Mouse (Mus musculus): ENCODE data around the gene Abhd4. TPM values are rescaled to one million over a fixed set of nuclear protein-coding genes. Genes with fewer than 3 reads are reported as not detected.

Abhd4 gene
- polyA plus RNA-seq, 1 experiment from 2014 or later, result 81.2 TPM

DNA sequence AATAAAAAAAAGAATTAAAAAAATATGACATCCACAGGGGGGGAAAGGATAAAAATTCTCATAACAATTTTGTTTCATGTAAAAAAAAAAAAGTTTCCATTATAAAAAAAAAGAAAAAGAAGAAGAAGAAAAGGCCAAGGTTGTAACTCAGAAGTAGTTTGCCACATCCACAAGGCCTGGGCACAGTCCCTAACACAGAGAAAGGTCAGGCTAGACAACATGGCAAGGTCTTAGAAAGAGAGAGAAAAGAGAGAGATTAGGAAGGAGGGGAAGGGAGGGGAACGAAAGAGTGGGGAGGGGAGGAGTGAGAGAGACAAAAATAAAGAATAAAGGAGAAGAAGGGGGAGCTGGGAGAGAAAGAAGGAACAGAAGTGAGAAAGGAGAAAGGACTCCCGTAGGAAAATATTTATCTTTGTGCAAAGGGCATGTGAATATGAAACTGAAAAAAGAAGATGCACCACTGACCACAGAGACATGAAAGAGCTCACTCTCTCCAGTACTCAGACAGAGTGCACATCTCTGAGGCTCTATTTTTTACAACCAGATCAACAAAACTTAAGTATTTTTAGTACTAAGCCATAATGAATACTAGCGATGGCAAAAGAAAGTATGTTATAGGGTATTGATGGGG is 18.1 kb downstream of the Abhd4 start:
- Histone ChIP-seq H3K27ac (ENCODE audit: low read length) (no peak overlapping the region), H3K36me3 (ENCODE audit: insufficient read depth, low read length) (peaks cover 11% of the 10 kb centered on the region; the same call in 1 of the 2 replicates), H3K4me3 (ENCODE audit: low read depth, low read length) (no peak overlapping the region), H3K4me2 (replicated peaks; ENCODE audit: low read depth, low read length) (no peak overlapping the region), H3K9me3 (ENCODE audit: low read length) (no peaks in the 10 kb centered on the region), H3K9ac (replicated peaks; ENCODE audit: low read depth) (no peak overlapping the region), H3K27me3 (replicated peaks; ENCODE audit: insufficient read depth, low read length) (no peaks in the 10 kb centered on the region), H3K4me1 (ENCODE audit: insufficient read depth, low read depth, low read length) (no peaks in the 10 kb centered on the region)
- no peak for DNase-seq (ENCODE audit: low spot score)
- whole genome bisulfite sequencing, result 69% methylated on average over 3 of the region's 3 CpGs
- no peak for ATAC-seq
- TF ChIP-seq EP300 (IDR thresholded peaks at IDR 0.05), result no peak
- no peak for TF ChIP-seq CTCF (IDR thresholded peaks at IDR 0.05)

DNA sequence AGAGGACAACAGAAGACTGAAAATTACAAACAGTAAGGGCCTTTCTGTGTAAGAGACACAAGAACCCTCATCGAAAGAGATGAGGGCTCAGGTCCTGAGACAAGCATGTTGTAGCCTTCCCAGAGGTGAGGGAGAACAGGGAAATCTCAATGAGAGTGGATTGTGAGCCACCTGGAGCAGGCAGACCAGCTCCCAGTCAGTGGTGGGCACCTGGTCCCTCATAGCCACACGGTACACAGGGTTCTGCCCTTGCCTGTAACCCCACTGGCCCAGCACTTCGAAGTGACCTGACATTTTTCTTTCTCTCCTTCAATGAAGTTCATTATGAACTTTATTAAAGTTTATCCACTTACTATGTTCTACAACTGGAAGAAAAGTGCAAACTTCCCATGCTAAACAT is 18.7 kb downstream of the Abhd4 start:
- H3K9me3 ChIP-seq (ENCODE audit: low read length), result no peaks in the 10 kb centered on the region
- DNase-seq (ENCODE audit: low spot score), result no peak
- no peak overlapping the region for H3K27ac ChIP-seq (ENCODE audit: low read length)
- no peaks in the 10 kb centered on the region for H3K27me3 ChIP-seq (replicated peaks; ENCODE audit: insufficient read depth, low read length)
- peaks cover 9% of the 10 kb centered on the region; the same call in 1 of the 2 replicates for H3K36me3 ChIP-seq (ENCODE audit: insufficient read depth, low read length)
- H3K9ac ChIP-seq (replicated peaks; ENCODE audit: low read depth), result no peak overlapping the region
- H3K4me3 ChIP-seq (ENCODE audit: low read depth, low read length), result no peak overlapping the region
- WGBS, result 85% methylated on average over 3 of the region's 3 CpGs
- no peak for TF ChIP-seq EP300 (IDR thresholded peaks at IDR 0.05)
- no peak for TF ChIP-seq CTCF (IDR thresholded peaks at IDR 0.05)
- no peaks in the 10 kb centered on the region for H3K4me1 ChIP-seq (ENCODE audit: insufficient read depth, low read depth, low read length)
- ATAC-seq, result no peak
- H3K4me2 ChIP-seq (replicated peaks; ENCODE audit: low read depth, low read length), result no peak overlapping the region

DNA sequence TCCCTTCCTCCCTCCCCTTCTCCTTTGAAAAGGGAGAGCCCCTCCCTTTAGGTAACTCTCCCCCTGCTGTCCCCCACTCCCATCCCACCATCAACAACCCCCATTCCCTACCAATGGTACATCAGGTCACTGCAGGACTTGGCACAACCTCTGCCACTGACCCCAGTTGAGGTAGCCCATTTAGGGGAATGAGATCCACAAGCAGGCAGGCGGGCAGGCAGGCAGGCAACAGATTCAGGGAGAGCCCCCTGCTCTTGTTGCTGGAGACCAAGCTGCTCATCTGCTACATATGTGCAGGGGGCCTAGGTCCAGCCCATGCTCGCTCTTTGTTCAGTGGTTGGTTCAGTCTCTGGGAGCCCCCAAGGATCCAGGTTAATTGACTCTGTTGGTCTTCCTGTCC is 22.5 kb downstream of the Abhd4 start:
- 69% methylated on average over 2 of the region's 2 CpGs for WGBS
- no peak for DNase-seq (ENCODE audit: low spot score)
- Histone ChIP-seq H3K4me2 (replicated peaks; ENCODE audit: low read depth, low read length) (no peak overlapping the region), H3K27me3 (replicated peaks; ENCODE audit: insufficient read depth, low read length) (no peaks in the 10 kb centered on the region), H3K4me1 (ENCODE audit: insufficient read depth, low read depth, low read length) (no peaks in the 10 kb centered on the region), H3K36me3 (ENCODE audit: insufficient read depth, low read length) (no peaks in the 10 kb centered on the region), H3K27ac (ENCODE audit: low read length) (no peak overlapping the region), H3K9ac (replicated peaks; ENCODE audit: low read depth) (no peak overlapping the region), H3K9me3 (ENCODE audit: low read length) (no peaks in the 10 kb centered on the region), H3K4me3 (ENCODE audit: low read depth, low read length) (no peak overlapping the region)
- no peak for ATAC-seq
- no peak for TF ChIP-seq EP300 (IDR thresholded peaks at IDR 0.05)
- no peak for TF ChIP-seq CTCF (IDR thresholded peaks at IDR 0.05)

DNA sequence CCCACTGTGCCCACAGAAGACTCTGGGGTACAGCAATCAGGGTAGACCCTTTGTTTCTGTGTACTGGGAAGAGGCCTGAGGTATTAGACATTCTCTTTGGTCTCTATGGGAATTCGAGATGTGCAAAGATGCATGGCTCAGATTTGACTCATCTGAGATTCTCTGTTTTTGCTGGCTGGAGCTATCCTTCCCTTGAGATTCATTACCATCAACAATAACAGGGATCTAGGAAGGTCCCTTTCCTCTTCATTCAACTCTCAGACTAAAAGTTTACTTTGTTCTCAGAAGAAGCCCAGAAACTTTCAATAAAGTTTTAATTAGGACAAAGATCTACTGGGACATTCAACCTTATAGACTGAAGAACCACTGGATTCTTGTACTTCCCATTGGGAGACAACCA is 30.9 kb downstream of the Abhd4 start, which contains the start of gene Olfr49:
Olfr49 (minus strand) TSS at position 101 of the 400 bp plus-strand sequence.
- WGBS, result 70% methylated on average over 1 of the region's 1 CpGs
- ATAC-seq (no peak), DNase-seq (ENCODE audit: low spot score) (no peak)
- TF ChIP-seq EP300 (IDR thresholded peaks at IDR 0.05) (no peak), CTCF (IDR thresholded peaks at IDR 0.05) (no peak)
- Histone ChIP-seq H3K27me3 (replicated peaks; ENCODE audit: insufficient read depth, low read length) (no peaks in the 10 kb centered on the region), H3K9ac (replicated peaks; ENCODE audit: low read depth) (no peak within 1 kb of the TSS), H3K4me3 (ENCODE audit: low read depth, low read length) (no peak within 1 kb of the TSS), H3K4me1 (ENCODE audit: insufficient read depth, low read depth, low read length) (no peaks in the 10 kb centered on the region), H3K36me3 (ENCODE audit: insufficient read depth, low read length) (no peaks in the 10 kb centered on the region), H3K27ac (ENCODE audit: low read length) (no peak within 1 kb of the TSS), H3K4me2 (replicated peaks; ENCODE audit: low read depth, low read length) (no peak within 1 kb of the TSS), H3K9me3 (ENCODE audit: low read length) (no peaks in the 10 kb centered on the region)

DNA sequence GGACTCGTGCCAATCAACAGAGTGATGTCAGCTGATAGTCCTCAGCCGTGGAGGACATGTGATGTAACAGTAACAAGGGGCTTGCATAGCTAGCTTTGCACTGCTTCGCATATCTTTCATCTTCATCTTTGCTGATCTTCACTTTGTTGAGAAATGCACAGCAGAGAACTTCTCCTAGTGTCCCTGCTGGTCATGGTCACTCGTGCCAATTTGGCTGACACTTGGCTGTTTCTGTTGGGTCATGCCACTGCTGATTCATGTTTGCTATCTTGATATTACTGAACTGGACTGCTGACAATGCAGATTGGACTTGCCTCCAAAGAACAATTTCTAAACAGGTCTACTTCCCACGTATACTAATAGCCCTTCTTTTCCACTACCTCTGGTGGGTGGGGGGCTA is 46.1 kb downstream of the Abhd4 start:
- H3K9ac ChIP-seq (replicated peaks; ENCODE audit: low read depth), result no peak overlapping the region

DNA sequence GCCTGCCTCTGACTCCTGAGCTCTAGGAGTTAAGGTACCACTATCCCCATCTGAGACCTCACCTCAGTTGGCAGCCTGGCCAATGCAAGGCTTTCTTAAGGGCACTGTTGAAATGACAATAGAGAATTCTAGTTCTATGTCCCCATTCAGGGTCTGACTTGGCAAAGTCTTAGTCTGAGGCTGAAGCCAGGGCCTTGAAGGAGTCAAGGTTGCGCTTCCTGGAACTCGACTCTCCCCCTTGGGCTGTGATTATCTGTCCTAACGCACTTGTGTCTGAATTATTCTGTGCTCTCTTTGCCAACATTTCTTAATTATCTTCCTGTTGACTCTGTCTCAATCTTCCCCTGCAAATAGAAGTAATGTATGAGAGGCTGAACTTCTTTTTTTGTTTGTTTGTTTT is 46.7 kb downstream of the Abhd4 start:
- H3K4me2 ChIP-seq (replicated peaks; ENCODE audit: low read depth, low read length), result no peak overlapping the region
- H3K4me1 ChIP-seq (ENCODE audit: insufficient read depth, low read depth, low read length), result no peaks in the 10 kb centered on the region
- H3K9me3 ChIP-seq (ENCODE audit: low read length), result no peaks in the 10 kb centered on the region
- H3K36me3 ChIP-seq (ENCODE audit: insufficient read depth, low read length), result no peaks in the 10 kb centered on the region
- no peak for ATAC-seq
- WGBS, result 76% methylated on average over 3 of the region's 3 CpGs
- no peak overlapping the region for H3K9ac ChIP-seq (replicated peaks; ENCODE audit: low read depth)
- no peak overlapping the region for H3K27ac ChIP-seq (ENCODE audit: low read length)
- no peaks in the 10 kb centered on the region for H3K27me3 ChIP-seq (replicated peaks; ENCODE audit: insufficient read depth, low read length)
- H3K4me3 ChIP-seq (ENCODE audit: low read depth, low read length), result no peak overlapping the region
- DNase-seq (ENCODE audit: low spot score), result no peak
- TF ChIP-seq EP300 (IDR thresholded peaks at IDR 0.05) (no peak), CTCF (IDR thresholded peaks at IDR 0.05) (no peak)

More for the DNA sequence above, 46.1 kb downstream of the Abhd4 start:
- DNase-seq (ENCODE audit: low spot score) (no peak), ATAC-seq (no peak)
- WGBS, result 65% methylated on average over 5 of the region's 5 CpGs
- Histone ChIP-seq H3K9me3 (ENCODE audit: low read length) (no peaks in the 10 kb centered on the region), H3K27ac (ENCODE audit: low read length) (no peak overlapping the region), H3K36me3 (ENCODE audit: insufficient read depth, low read length) (no peaks in the 10 kb centered on the region), H3K4me3 (ENCODE audit: low read depth, low read length) (no peak overlapping the region), H3K4me2 (replicated peaks; ENCODE audit: low read depth, low read length) (no peak overlapping the region), H3K27me3 (replicated peaks; ENCODE audit: insufficient read depth, low read length) (no peaks in the 10 kb centered on the region), H3K4me1 (ENCODE audit: insufficient read depth, low read depth, low read length) (no peaks in the 10 kb centered on the region)
- TF ChIP-seq CTCF (IDR thresholded peaks at IDR 0.05) (no peak), EP300 (IDR thresholded peaks at IDR 0.05) (no peak)
